Mouse (Mus musculus): ENCODE data around the gene Pigk. TPM values are rescaled to one million over a fixed set of nuclear protein-coding genes. Genes with fewer than 3 reads are reported as not detected.

The Pigk gene
- total RNA-seq, 1 experiment: 44.6 TPM

DNA sequence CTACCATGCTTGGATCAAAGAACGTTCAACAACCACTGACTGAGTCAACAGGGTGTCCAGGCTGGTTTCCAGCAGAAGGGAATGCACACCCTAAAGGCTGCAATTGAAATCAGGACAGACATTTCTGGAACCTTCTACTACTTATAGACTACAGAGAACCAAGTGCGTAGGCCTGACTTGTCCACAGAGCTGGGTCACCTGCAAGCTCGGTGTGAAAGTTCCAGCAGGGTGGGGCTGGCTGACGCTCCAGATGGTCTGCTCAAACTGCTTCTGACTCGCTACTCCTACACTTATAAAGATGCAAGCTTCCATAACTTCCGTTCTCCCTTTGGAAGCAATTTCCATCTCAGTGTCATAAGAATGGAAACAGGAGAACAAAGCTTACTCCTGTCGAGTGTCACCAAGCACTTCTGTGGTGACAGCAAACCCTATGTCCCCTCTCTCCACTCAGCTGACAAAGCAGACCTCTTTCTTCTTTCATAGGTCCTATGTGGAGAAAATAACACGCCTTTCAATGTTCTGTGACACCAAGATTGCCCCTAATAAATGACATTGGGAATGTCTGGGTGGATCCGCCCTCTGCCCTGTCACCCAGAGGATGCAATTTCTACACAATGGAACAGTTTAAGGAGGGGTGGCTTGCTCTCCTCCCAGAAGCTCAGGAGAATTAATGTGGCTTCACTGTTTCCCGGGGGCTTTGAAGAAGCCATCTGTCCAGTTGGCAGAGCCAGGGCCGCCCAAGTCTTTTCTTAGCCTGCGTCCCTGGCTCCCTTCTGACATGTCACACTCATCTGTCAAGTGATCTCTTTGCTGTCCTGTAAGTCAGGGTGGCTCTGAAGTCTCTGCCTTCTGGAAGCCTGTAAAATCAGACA lies 154.0 kb downstream of the Pigk start:
- Histone ChIP-seq H3K4me3 (ENCODE audit: insufficient read depth in 1 of 2, low read depth in 1 of 2, low read length in 2 of 2, poor library complexity in 1 of 2, severe bottlenecking in 1 of 2) (no peak overlapping the region), H3K9ac (ENCODE audit: insufficient read depth, low read depth, low read length, poor library complexity, severe bottlenecking) (no peak overlapping the region), H3K9me3 (ENCODE audit: control insufficient read depth, insufficient read depth, low read depth, low read length) (no peaks in the 10 kb centered on the region), H3K27ac (ENCODE audit: insufficient read depth, low read depth, low read length, poor library complexity, severe bottlenecking) (no peak overlapping the region), H3K36me3 (ENCODE audit: control insufficient read depth, insufficient read depth, low read length, poor library complexity, severe bottlenecking) (no peaks in the 10 kb centered on the region), H3K4me1 (ENCODE audit: control insufficient read depth in 2 of 2, insufficient read depth in 2 of 2, low read length in 2 of 2, poor library complexity in 1 of 2) (no peaks in the 10 kb centered on the region)
- DNase-seq (ENCODE audit: low read depth, low spot score): no peak
- in situ Hi-C loops (cut with MboI; ENCODE audit: low sequenced_read_pairs in 2 of 2, unreplicated experiment in 2 of 2): no loop called here
- TF ChIP-seq CHD2 (IDR thresholded peaks at IDR 0.05; ENCODE audit: low read depth, low read length) (no peak), MAFK (IDR thresholded peaks at IDR 0.05; ENCODE audit: insufficient read depth, low read depth, low read length) (no peak), HCFC1 (IDR thresholded peaks at IDR 0.05; ENCODE audit: borderline replicate concordance, insufficient read depth, low read length) (no peak), ZC3H11A (IDR thresholded peaks at IDR 0.05; ENCODE audit: borderline replicate concordance, low read depth, low read length) (no peak), ZNF384 (IDR thresholded peaks at IDR 0.05; ENCODE audit: low read depth, low read length) (no peak)

DNA sequence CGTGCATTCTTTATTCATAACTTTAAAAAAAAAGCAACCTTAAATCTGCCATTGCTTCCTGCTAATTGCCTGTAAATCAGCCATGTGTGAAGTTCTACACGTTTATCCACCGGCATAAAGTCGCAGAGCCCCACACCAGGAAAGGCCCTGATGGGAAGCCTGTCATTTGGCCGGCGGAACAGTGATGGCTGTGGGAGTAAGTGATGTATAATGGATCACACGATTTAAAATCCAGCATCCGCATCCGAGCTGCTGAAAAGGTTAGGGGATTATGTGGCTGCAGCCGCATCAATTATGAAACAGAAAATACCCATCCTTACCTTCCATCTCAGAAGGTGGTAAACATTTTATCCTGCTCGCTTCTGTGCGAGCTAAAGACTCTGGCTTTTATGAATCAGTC lies 158.2 kb downstream of the Pigk start:
- no peak overlapping the region for H3K9ac ChIP-seq (ENCODE audit: insufficient read depth, low read depth, low read length, poor library complexity, severe bottlenecking)
- in situ Hi-C loops (cut with MboI; ENCODE audit: low sequenced_read_pairs in 2 of 2, unreplicated experiment in 2 of 2): no loop called here
- H3K4me3 ChIP-seq (ENCODE audit: insufficient read depth in 1 of 2, low read depth in 1 of 2, low read length in 2 of 2, poor library complexity in 1 of 2, severe bottlenecking in 1 of 2): no peak overlapping the region
- no peak for TF ChIP-seq ZC3H11A (IDR thresholded peaks at IDR 0.05; ENCODE audit: borderline replicate concordance, low read depth, low read length)
- TF ChIP-seq CHD2 (IDR thresholded peaks at IDR 0.05; ENCODE audit: low read depth, low read length): no peak
- TF ChIP-seq ZNF384 (IDR thresholded peaks at IDR 0.05; ENCODE audit: low read depth, low read length): no peak
- no peak for TF ChIP-seq MAFK (IDR thresholded peaks at IDR 0.05; ENCODE audit: insufficient read depth, low read depth, low read length)
- no peak for TF ChIP-seq HCFC1 (IDR thresholded peaks at IDR 0.05; ENCODE audit: borderline replicate concordance, insufficient read depth, low read length)
- no peak overlapping the region for H3K27ac ChIP-seq (ENCODE audit: insufficient read depth, low read depth, low read length, poor library complexity, severe bottlenecking)
- no peak for DNase-seq (ENCODE audit: low read depth, low spot score)
- H3K9me3 ChIP-seq (ENCODE audit: control insufficient read depth, insufficient read depth, low read depth, low read length): no peaks in the 10 kb centered on the region
- no peaks in the 10 kb centered on the region for H3K4me1 ChIP-seq (ENCODE audit: control insufficient read depth in 2 of 2, insufficient read depth in 2 of 2, low read length in 2 of 2, poor library complexity in 1 of 2)
- no peaks in the 10 kb centered on the region for H3K36me3 ChIP-seq (ENCODE audit: control insufficient read depth, insufficient read depth, low read length, poor library complexity, severe bottlenecking)

DNA sequence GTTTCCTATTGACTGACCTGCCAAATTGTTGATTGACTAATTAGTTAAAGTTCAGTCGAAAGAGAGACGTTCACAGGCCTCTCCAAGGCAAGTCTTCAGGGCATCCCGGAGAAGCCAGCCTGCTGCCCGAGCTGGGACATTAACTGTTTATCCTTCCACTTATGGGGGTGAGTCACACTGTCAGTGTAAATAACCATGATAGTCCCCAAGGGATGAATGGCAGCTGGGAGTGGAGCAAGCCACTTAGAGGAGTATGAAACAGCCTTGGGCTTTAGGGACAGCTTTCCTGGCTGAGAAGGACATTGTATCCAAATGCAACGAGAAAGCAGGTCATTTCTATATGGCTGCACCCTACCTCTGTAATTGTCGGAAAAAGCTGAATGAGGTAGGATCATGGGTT lies 158.7 kb downstream of the Pigk start:
- Histone ChIP-seq H3K9ac (ENCODE audit: insufficient read depth, low read depth, low read length, poor library complexity, severe bottlenecking) (no peak overlapping the region), H3K36me3 (ENCODE audit: control insufficient read depth, insufficient read depth, low read length, poor library complexity, severe bottlenecking) (no peaks in the 10 kb centered on the region), H3K9me3 (ENCODE audit: control insufficient read depth, insufficient read depth, low read depth, low read length) (no peaks in the 10 kb centered on the region), H3K4me1 (ENCODE audit: control insufficient read depth in 2 of 2, insufficient read depth in 2 of 2, low read length in 2 of 2, poor library complexity in 1 of 2) (no peaks in the 10 kb centered on the region), H3K27ac (ENCODE audit: insufficient read depth, low read depth, low read length, poor library complexity, severe bottlenecking) (no peak overlapping the region), H3K4me3 (ENCODE audit: insufficient read depth in 1 of 2, low read depth in 1 of 2, low read length in 2 of 2, poor library complexity in 1 of 2, severe bottlenecking in 1 of 2) (no peak overlapping the region)
- TF ChIP-seq MAFK (IDR thresholded peaks at IDR 0.05; ENCODE audit: insufficient read depth, low read depth, low read length): no peak
- no peak for TF ChIP-seq HCFC1 (IDR thresholded peaks at IDR 0.05; ENCODE audit: borderline replicate concordance, insufficient read depth, low read length)
- TF ChIP-seq ZC3H11A (IDR thresholded peaks at IDR 0.05; ENCODE audit: borderline replicate concordance, low read depth, low read length): no peak
- no peak for TF ChIP-seq CHD2 (IDR thresholded peaks at IDR 0.05; ENCODE audit: low read depth, low read length)
- no peak for TF ChIP-seq ZNF384 (IDR thresholded peaks at IDR 0.05; ENCODE audit: low read depth, low read length)
- in situ Hi-C loops (cut with MboI; ENCODE audit: low sequenced_read_pairs in 2 of 2, unreplicated experiment in 2 of 2): no loop called here
- DNase-seq (ENCODE audit: low read depth, low spot score): no peak

DNA sequence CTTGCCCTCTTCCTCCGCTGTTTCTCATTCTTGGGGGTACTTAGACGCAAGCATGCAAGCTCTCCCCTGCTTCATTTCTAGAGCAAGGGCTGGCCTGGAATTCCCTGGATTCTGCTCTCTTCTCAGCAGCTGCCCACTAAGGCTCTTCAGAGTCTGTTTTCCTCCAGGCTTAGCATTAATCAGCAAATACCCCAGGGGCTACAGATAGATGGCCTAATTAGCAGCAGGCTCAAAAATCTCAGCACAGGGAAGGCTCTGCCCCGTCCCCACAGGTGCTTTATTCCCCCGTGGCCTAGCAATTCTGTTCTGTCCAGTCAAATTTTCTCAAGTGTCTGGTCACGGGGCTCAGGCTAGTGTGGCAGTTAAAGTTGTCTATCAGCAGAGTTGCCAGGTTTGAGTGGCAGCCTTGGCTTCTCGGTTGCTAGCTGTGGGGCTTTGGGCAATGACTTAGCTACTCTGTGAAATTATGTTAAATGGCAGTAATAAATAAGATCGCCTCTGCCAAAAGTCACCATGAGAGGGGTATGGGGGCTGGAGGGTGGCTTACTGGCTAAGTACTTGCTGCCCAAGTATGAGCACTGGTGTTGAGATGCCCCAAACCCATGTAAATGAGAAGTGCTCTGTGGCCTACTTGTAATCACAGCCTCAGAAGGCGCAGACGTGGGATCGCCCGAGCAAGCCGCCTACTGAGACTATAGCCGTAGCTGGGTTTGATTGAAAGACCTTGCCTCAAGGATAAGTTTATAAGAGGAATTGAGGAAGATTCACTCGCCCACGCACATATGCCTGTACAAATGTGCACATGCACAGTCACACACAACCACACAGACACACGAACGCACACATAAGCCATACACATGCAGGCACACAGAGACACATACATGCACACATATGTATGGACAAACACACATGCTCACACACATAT lies 160.8 kb downstream of the Pigk start:
- Histone ChIP-seq H3K27ac (ENCODE audit: insufficient read depth, low read depth, low read length, poor library complexity, severe bottlenecking) (no peak overlapping the region), H3K4me3 (ENCODE audit: insufficient read depth in 1 of 2, low read depth in 1 of 2, low read length in 2 of 2, poor library complexity in 1 of 2, severe bottlenecking in 1 of 2) (no peak overlapping the region), H3K4me1 (ENCODE audit: control insufficient read depth in 2 of 2, insufficient read depth in 2 of 2, low read length in 2 of 2, poor library complexity in 1 of 2) (no peaks in the 10 kb centered on the region), H3K9me3 (ENCODE audit: control insufficient read depth, insufficient read depth, low read depth, low read length) (no peaks in the 10 kb centered on the region), H3K9ac (ENCODE audit: insufficient read depth, low read depth, low read length, poor library complexity, severe bottlenecking) (no peak overlapping the region), H3K36me3 (ENCODE audit: control insufficient read depth, insufficient read depth, low read length, poor library complexity, severe bottlenecking) (no peaks in the 10 kb centered on the region)
- no peak for DNase-seq (ENCODE audit: low read depth, low spot score)
- TF ChIP-seq ZNF384 (IDR thresholded peaks at IDR 0.05; ENCODE audit: low read depth, low read length) (no peak), ZC3H11A (IDR thresholded peaks at IDR 0.05; ENCODE audit: borderline replicate concordance, low read depth, low read length) (no peak), CHD2 (IDR thresholded peaks at IDR 0.05; ENCODE audit: low read depth, low read length) (no peak), MAFK (IDR thresholded peaks at IDR 0.05; ENCODE audit: insufficient read depth, low read depth, low read length) (no peak), HCFC1 (IDR thresholded peaks at IDR 0.05; ENCODE audit: borderline replicate concordance, insufficient read depth, low read length) (no peak)
- in situ Hi-C loops (cut with MboI; ENCODE audit: low sequenced_read_pairs in 2 of 2, unreplicated experiment in 2 of 2): no loop called here

All from ES-E14 (cell line).